Mouse (Mus musculus): ENCODE results near the gene Lef1.

DNA sequence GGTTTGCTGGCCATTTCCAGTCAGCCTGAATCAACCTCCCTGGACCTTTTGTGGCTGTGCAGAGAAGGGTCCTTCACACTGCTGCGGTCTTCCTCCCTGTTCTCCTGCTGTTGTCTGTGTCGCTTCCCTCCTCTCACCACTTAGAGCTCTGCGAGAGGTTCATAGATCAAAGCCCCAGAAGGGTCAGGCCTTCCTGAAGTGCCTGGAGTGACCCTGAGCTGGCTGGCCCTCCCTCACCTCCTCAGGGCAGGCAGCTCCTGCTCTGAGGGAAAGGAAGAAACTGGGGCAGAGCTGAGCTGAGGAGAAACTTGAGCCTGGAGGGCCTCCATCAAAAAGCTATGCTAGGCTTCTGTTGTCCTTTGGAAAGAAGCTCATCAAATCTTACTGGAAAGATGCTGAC, 45.4 kb downstream of the Lef1 start:
- no peak for TF ChIP-seq CTCF (IDR thresholded peaks at IDR 0.05; ENCODE audit: low read depth)
- TF ChIP-seq EP300 (IDR thresholded peaks at IDR 0.05; ENCODE audit: low read depth): no peak

All from liver, embryonic 14.5 days (tissue).